Mouse (Mus musculus) MEL (cell line): Measurements from ENCODE around the gene Ctcf. TPM values are rescaled to one million over a fixed set of nuclear protein-coding genes. Genes with fewer than 3 reads are reported as not detected.

ENCODE experiments used
- DNase-seq: peaks from one replicate; pipeline ENCODE4 v3.0.0; 2011; ENCODE audit warnings: low read depth, low spot score
- H3K27ac ChIP-seq: 2 replicates; pipeline ENCODE4 v1.5.1; 2012; ENCODE audit warnings: low read depth, mild to moderate bottlenecking, control low read depth, low read length, moderate library complexity; ENCODE audit not compliant: control insufficient read depth
- H3K27me3 ChIP-seq, 2 experiments: fragments of 150-350 bp in 1 of 2; sonication (generic) in 1 of 2; 2 replicates each; pipeline ENCODE4 v1.6.1; 2012; ENCODE audit warnings: low read length in 2 of 2, mild to moderate bottlenecking in 2 of 2, improper control_type of control experiment in 1 of 2, moderate library complexity in 1 of 2; ENCODE audit not compliant: insufficient read depth in 2 of 2, control insufficient read depth in 1 of 2
- H3K36me3 ChIP-seq, 2 experiments: 2 replicates each; pipeline ENCODE4 v1.6.1; 2012 to 2014; ENCODE audit warnings: low read length in 2 of 2, improper control_type of control experiment in 1 of 2, inconsistent platforms in 1 of 2, mild to moderate bottlenecking in 1 of 2; ENCODE audit not compliant: insufficient read depth in 2 of 2, control insufficient read depth in 1 of 2
- H3K4me1 ChIP-seq, 2 experiments: fragments of 150-350 bp in 1 of 2; sonication (generic) in 1 of 2; 2 replicates each; pipeline ENCODE4 v1.6.1; 2012; ENCODE audit warnings: low read length in 2 of 2, improper control_type of control experiment in 1 of 2, mild to moderate bottlenecking in 1 of 2; ENCODE audit not compliant: insufficient read depth in 2 of 2, control insufficient read depth in 1 of 2
- H3K4me3 ChIP-seq, 2 experiments: fragments of 150-350 bp in 1 of 2; sonication (generic) in 1 of 2; 2 replicates each; pipeline ENCODE4 v1.5.1; 2012; ENCODE audit warnings: low read depth in 2 of 2, low read length in 2 of 2, mild to moderate bottlenecking in 2 of 2, moderate library complexity in 2 of 2, control low read depth in 1 of 2, improper control_type of control experiment in 1 of 2; ENCODE audit not compliant: control insufficient read depth in 1 of 2, insufficient read depth in 1 of 2
- H3K79me2 ChIP-seq: 2 replicates; pipeline ENCODE4 v1.6.1; 2012; ENCODE audit warnings: mild to moderate bottlenecking, low read length, moderate library complexity; ENCODE audit not compliant: control insufficient read depth, poor library complexity, insufficient read depth
- H3K9ac ChIP-seq: 2 replicates; pipeline ENCODE4 v1.6.1; 2012; ENCODE audit warnings: low read depth, mild to moderate bottlenecking, control low read depth, low read length, moderate library complexity; ENCODE audit not compliant: control insufficient read depth, poor library complexity, severe bottlenecking
- H3K9me3 ChIP-seq: fragments of 150-350 bp; sonication (generic); replicated peaks from 2 replicates; pipeline ENCODE4 v1.6.1; 2012; ENCODE audit warnings: mild to moderate bottlenecking, low read length, improper control_type of control experiment, moderate library complexity; ENCODE audit not compliant: insufficient read depth
- BHLHE40 ChIP-seq: IDR thresholded peaks from 2 replicates; pipeline ENCODE4 v1.6.1; 2012; ENCODE audit warnings: low read depth, mild to moderate bottlenecking, inconsistent platforms, low read length, improper control_type of control experiment, borderline replicate concordance
- CTCF ChIP-seq, 3 experiments: IDR thresholded peaks in 2 of 3; conservative IDR thresholded peaks in 1 of 3; 2 replicates each; pipeline ENCODE4 v1.5.1; 2011 to 2012; ENCODE audit warnings: low read length in 3 of 3, low read depth in 2 of 3, mild to moderate bottlenecking in 2 of 3, improper control_type of control experiment in 1 of 3, inconsistent platforms in 1 of 3, mixed read lengths in 1 of 3, moderate library complexity in 1 of 3; ENCODE audit not compliant: control insufficient read depth in 1 of 3, insufficient read depth in 1 of 3, poor library complexity in 1 of 3, severe bottlenecking in 1 of 3
- ETS1 ChIP-seq: IDR thresholded peaks from 2 replicates; pipeline ENCODE4 v1.6.1; 2012; ENCODE audit warnings: low read depth, mild to moderate bottlenecking, inconsistent platforms, low read length, improper control_type of control experiment, moderate library complexity
- KAT2A ChIP-seq: conservative IDR thresholded peaks from 2 replicates; pipeline ENCODE4 v1.6.1; 2012; ENCODE audit warnings: low read depth, low read length, improper control_type of control experiment, inconsistent platforms
- MAZ ChIP-seq: IDR thresholded peaks from 2 replicates; pipeline ENCODE4 v1.6.1; 2012; ENCODE audit warnings: low read depth, mild to moderate bottlenecking, inconsistent platforms, low read length, improper control_type of control experiment
- MEF2A ChIP-seq: IDR thresholded peaks from 2 replicates; pipeline ENCODE4 v1.6.1; 2014; ENCODE audit warnings: low read depth, mild to moderate bottlenecking, inconsistent platforms, low read length, improper control_type of control experiment; ENCODE audit not compliant: poor library complexity, insufficient replicate concordance, severe bottlenecking; ENCODE audit errors: extremely low read depth
- MXI1 ChIP-seq: IDR thresholded peaks from 2 replicates; pipeline ENCODE4 v1.6.1; 2011; ENCODE audit warnings: mild to moderate bottlenecking, low read depth, low read length, improper control_type of control experiment
- MYB ChIP-seq: IDR thresholded peaks from 2 replicates; pipeline ENCODE4 v1.6.1; 2011; ENCODE audit warnings: mild to moderate bottlenecking, low read depth, low read length, improper control_type of control experiment
- RCOR1 ChIP-seq: IDR thresholded peaks from 2 replicates; pipeline ENCODE4 v1.6.1; 2012; ENCODE audit warnings: low read depth, mild to moderate bottlenecking, inconsistent platforms, low read length, improper control_type of control experiment
- SIN3A ChIP-seq: IDR thresholded peaks from 2 replicates; pipeline ENCODE4 v1.6.1; 2012; ENCODE audit warnings: low read length, improper control_type of control experiment, inconsistent platforms
- SMC3 ChIP-seq: IDR thresholded peaks from 2 replicates; pipeline ENCODE4 v1.6.1; 2011; ENCODE audit warnings: low read depth, low read length, improper control_type of control experiment
- TBP ChIP-seq: IDR thresholded peaks from 2 replicates; pipeline ENCODE4 v1.8.0; 2011; ENCODE audit warnings: low read depth, low read length, improper control_type of control experiment
- TCF12 ChIP-seq: IDR thresholded peaks from 2 replicates; pipeline ENCODE4 v1.6.1; 2014; ENCODE audit warnings: low read depth, mild to moderate bottlenecking, inconsistent platforms, low read length, improper control_type of control experiment, moderate library complexity
- USF1 ChIP-seq: IDR thresholded peaks from 2 replicates; pipeline ENCODE4 v1.6.1; 2014; ENCODE audit warnings: low read depth, mild to moderate bottlenecking, inconsistent platforms, low read length, improper control_type of control experiment, moderate library complexity
- USF2 ChIP-seq, 2 experiments: IDR thresholded peaks; 2 replicates each; pipeline ENCODE4 v1.6.1; 2011 to 2012; ENCODE audit warnings: improper control_type of control experiment in 2 of 2, low read length in 2 of 2, borderline replicate concordance in 1 of 2, inconsistent platforms in 1 of 2, low read depth in 1 of 2, mild to moderate bottlenecking in 1 of 2; ENCODE audit not compliant: insufficient read depth in 1 of 2
- ZMIZ1 ChIP-seq: IDR thresholded peaks from 2 replicates; pipeline ENCODE4 v1.6.1; 2012; ENCODE audit warnings: low read depth, mild to moderate bottlenecking, inconsistent platforms, low read length, improper control_type of control experiment, moderate library complexity
- polyA plus RNA-seq, 2 experiments: library from polyadenylated mRNA; stranded (reverse) in 1 of 2; unstranded in 1 of 2; fragments of >175 nt in 1 of 2; fragments of >200 nt in 1 of 2; gene quantifications; 2 replicates each; pipeline versions ENCODE4 v1.2.1 to v1.2.4; 2012; ENCODE audit warnings: low replicate concordance in 2 of 2, low read depth in 1 of 2; ENCODE audit not compliant: insufficient read length in 2 of 2, insufficient read depth in 1 of 2, missing spikeins in 1 of 2
- total RNA-seq: library from RNA; depleted of rRNA; stranded (reverse); fragments of 300-350 nt; gene quantifications from 2 replicates; pipeline ENCODE4 v1.2.3, GENCODE M21; 2012

Ctcf gene
- total and polyA plus RNA-seq, 3 experiments = 40.7 to 670 (median 87.1) TPM

DNA sequence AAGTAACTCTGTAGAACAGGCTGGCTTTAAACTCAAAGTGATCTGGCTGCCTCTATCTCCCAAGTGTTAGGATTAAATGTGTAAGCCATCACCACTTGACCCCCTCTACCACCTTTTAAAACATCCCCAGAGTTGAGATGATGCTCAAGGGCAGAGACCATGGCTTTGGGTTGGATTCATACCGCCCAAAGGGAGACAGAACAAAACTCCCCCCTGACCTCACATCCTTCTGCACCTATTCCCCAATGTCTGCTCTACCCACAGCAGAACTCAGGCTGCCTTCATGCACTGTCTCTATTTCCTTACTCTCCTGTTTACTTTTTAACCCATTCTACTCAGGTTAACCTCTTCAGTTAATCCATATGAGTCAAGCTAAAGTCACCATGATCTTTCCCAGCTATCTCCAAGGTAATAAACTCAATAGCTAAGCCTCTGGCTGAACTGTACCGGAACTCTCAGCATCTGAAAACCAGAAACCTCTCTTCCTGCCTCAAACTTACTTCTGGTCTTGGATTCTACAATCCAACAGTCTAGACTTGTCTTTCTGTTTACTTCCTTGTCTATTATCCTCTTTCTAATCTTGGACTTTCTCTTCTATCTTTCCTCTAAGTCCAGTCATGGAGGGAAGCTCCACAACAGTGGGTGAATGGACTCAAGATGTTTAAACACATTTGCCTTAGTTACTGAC is 1.5 kb upstream of the Ctcf start:
- H3K79me2 ChIP-seq = peaks cover 39% of the 10 kb centered on the region
- no peak for DNase-seq
- peaks cover 2 to 14% of the 10 kb centered on the region in 2 experiments; a peak in 2 of 4 replicates for H3K4me1 ChIP-seq
- H3K36me3 ChIP-seq = peaks cover 0 to 28% of the 10 kb centered on the region in 2 experiments; a peak in 3 of 4 replicates
- no peaks in the 10 kb centered on the region for H3K27me3 ChIP-seq
- no peak for TF ChIP-seq TBP
- TF ChIP-seq KAT2A = no peak
- no peak for TF ChIP-seq USF2 (IDR thresholded peaks at IDR 0.05; ENCODE audit: borderline replicate concordance in 1 of 2, insufficient read depth in 1 of 2, low read depth in 1 of 2, low read length in 2 of 2)
- no peak for TF ChIP-seq TCF12
- no peak for TF ChIP-seq SIN3A
- TF ChIP-seq RCOR1 = no peak
- no peak for TF ChIP-seq MYB
- no peak for TF ChIP-seq MEF2A
- TF ChIP-seq CTCF (IDR thresholded peaks at IDR 0.05 in 2 of 3, conservative IDR thresholded peaks at IDR 0.05 in 1 of 3; ENCODE audit: control insufficient read depth in 1 of 3, insufficient read depth in 1 of 3, low read depth in 2 of 3, low read length in 3 of 3, poor library complexity in 1 of 3, severe bottlenecking in 1 of 3) = no peak
- no peak for TF ChIP-seq USF1
- TF ChIP-seq SMC3 = no peak
- no peak for TF ChIP-seq ZMIZ1
- no peak for TF ChIP-seq BHLHE40
- no peak for TF ChIP-seq MXI1
- no peak for TF ChIP-seq MAZ
- TF ChIP-seq ETS1 = no peak
- H3K9me3 ChIP-seq = no peaks in the 10 kb centered on the region
- H3K9ac ChIP-seq = peak overlapping the region; percentile 85
- no peak overlapping the region for H3K27ac ChIP-seq
- peak overlapping the region in 1 of 2 experiments; percentile 77; a peak in 3 of 4 replicates for H3K4me3 ChIP-seq

DNA sequence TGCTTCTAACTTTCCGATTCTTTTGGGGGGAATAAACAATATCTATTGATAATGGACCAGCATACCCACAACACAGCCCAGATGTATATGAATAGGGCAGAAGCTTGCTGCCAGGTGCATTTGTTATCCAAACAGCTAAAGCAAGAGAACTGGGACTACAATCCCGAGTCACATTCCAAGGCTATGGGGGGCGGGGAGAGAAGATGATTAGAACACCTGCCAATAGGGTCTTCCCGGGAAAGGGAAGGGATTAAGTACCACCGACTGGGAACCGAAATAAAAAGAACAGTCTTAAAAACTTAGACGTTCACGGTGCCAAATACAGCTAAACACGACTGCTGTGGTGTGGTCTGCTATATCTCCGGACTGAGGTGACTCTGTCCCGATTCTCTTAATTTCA is 887 bp upstream of the Ctcf start:
- TF ChIP-seq RCOR1 = no peak
- H3K4me1 ChIP-seq = peaks cover 2 to 14% of the 10 kb centered on the region in 2 experiments; a peak in 2 of 4 replicates
- H3K36me3 ChIP-seq = peaks cover 0 to 33% of the 10 kb centered on the region in 2 experiments; a peak in 3 of 4 replicates
- H3K4me3 ChIP-seq = peak overlapping the region; percentile 77 to 78
- no peak for DNase-seq
- no peaks in the 10 kb centered on the region for H3K27me3 ChIP-seq
- peak overlapping the region; percentile 60 for H3K27ac ChIP-seq
- peak overlapping the region; percentile 85 for H3K9ac ChIP-seq
- H3K79me2 ChIP-seq = peaks cover 43% of the 10 kb centered on the region
- H3K9me3 ChIP-seq = no peaks in the 10 kb centered on the region
